Mouse (Mus musculus): ENCODE measurements around the gene Sorcs1. TPM values are rescaled to one million over a fixed set of nuclear protein-coding genes. Genes with fewer than 3 reads are reported as not detected.

Gene Sorcs1
- polyA plus RNA-seq, 1 experiment from 2014 or later = 10.1 TPM

GRCm38 (mm10) chr19:50527835-50528234, 150.6 kb downstream of the Sorcs1 start:
- no peaks in the 10 kb centered on the region for H3K36me3 ChIP-seq
- no peak overlapping the region for H3K27ac ChIP-seq
- no peaks in the 10 kb centered on the region for H3K9me3 ChIP-seq
- H3K4me2 ChIP-seq (replicated peaks) = no peak overlapping the region
- H3K9ac ChIP-seq (replicated peaks) = no peak overlapping the region
- 86% methylated on average over 3 of the region's 3 CpGs for WGBS
- no peak for ATAC-seq
- H3K27me3 ChIP-seq = no peaks in the 10 kb centered on the region
- peaks cover 8% of the 10 kb centered on the region; the same call in 1 of the 2 replicates for H3K4me1 ChIP-seq (replicated peaks)
- H3K4me3 ChIP-seq (replicated peaks) = no peak overlapping the region

GRCm38 (mm10) chr19:50526094-50526493, 152.4 kb downstream of the Sorcs1 start:
- no peaks in the 10 kb centered on the region for H3K36me3 ChIP-seq
- no peak overlapping the region for H3K4me3 ChIP-seq (replicated peaks)
- H3K4me1 ChIP-seq (replicated peaks) = peaks cover 3% of the 10 kb centered on the region; the same call in 1 of the 2 replicates
- no peaks in the 10 kb centered on the region for H3K9me3 ChIP-seq
- WGBS = 82% methylated on average over 8 of the region's 8 CpGs
- ATAC-seq = no peak
- H3K27me3 ChIP-seq = no peaks in the 10 kb centered on the region
- H3K27ac ChIP-seq = no peak overlapping the region
- H3K9ac ChIP-seq (replicated peaks) = no peak overlapping the region
- H3K4me2 ChIP-seq (replicated peaks) = no peak overlapping the region

DNA sequence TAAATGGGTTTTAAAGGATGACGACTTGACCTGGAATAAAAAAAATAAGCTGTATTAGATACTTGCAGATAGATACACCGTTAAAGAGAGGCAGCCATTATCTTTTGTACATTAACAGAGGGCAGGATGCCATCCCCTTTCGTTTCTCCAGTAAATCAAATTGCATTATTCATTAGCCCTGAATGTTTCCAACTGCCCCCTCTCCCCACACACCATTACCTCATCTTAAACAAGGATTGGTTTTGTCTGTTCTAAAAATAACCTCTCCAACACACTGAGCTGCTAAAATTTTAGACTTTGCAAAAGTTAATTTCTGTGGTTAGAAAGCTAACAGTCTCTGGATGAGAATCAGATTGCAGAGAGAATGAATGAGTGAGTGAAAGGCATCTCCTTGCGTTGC, 156.5 kb downstream of the Sorcs1 start:
- WGBS = 70% methylated on average over 4 of the region's 4 CpGs
- peaks cover 3% of the 10 kb centered on the region; the same call in 1 of the 2 replicates for H3K4me1 ChIP-seq (replicated peaks)
- H3K4me2 ChIP-seq (replicated peaks) = no peak overlapping the region
- no peak overlapping the region for H3K27ac ChIP-seq
- no peak overlapping the region for H3K4me3 ChIP-seq (replicated peaks)
- H3K9me3 ChIP-seq = no peaks in the 10 kb centered on the region
- ATAC-seq = no peak
- no peak overlapping the region for H3K9ac ChIP-seq (replicated peaks)
- no peaks in the 10 kb centered on the region for H3K36me3 ChIP-seq
- H3K27me3 ChIP-seq = no peaks in the 10 kb centered on the region

DNA sequence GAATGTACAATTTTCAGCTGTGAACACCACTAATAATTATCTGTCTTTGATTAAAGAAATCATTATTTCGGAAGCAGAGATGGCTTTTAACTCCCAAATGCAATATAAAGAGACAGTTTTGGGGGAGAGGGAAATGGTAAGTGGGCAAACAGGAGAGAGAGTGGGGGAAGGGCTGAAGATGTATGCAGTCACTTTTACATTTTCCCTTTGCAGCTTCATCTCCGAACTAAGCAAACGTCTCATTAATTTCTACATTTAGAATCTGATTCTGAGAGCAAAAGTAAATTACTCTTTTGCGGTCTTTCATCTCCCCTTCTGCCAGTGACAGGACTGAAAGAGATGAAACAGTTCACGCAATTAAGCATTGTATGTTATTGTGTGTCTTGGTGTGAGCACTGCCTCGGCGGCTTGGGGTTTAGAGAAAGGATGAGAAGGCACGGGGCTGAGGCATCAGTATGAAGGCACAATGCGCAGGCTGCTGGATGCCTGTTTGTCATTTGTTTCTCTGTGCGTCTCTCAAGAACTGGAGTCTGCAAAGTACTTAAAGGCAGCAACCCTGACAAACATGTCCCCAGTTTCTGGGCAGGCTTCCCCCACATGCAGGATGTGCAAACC, 163.3 kb downstream of the Sorcs1 start:
- WGBS = 41% methylated on average over 10 of the region's 10 CpGs
- Histone ChIP-seq H3K4me3 (replicated peaks) (no peak overlapping the region), H3K36me3 (no peaks in the 10 kb centered on the region), H3K9me3 (no peaks in the 10 kb centered on the region), H3K9ac (replicated peaks) (0 out of 2 replicates have a peak overlapping the region, but pooled peaks have one; percentile 49), H3K4me1 (replicated peaks) (peaks cover 14% of the 10 kb centered on the region), H3K27me3 (no peaks in the 10 kb centered on the region), H3K4me2 (replicated peaks) (peak overlapping the region; percentile 32), H3K27ac (peak overlapping the region; percentile 51)
- peak; percentile 68 for ATAC-seq

DNA sequence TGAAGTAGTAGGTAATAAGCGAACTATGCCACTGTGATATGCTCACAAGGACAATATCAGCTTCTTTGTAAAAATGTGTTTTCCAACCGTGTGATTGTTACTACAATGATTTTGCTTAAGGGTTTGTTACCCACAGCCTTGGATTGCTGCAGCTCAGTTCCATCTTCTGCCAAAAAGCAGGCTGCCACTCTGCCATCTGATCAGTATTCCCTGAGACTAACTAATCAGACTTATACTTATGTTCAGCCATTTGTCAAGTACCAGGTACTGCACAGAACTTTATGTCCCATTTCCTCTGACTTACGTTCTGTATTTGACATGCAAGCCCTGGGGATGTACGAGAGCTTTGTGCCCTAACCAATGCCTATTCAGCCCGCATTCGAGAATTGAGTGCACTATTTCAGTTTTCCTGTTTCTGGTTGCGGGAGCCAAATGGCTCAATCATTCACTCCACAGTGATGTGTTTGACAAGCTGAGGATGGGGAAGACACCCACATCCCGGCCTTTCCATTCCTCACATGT, 164.1 kb downstream of the Sorcs1 start:
- H3K36me3 ChIP-seq = no peaks in the 10 kb centered on the region
- no peaks in the 10 kb centered on the region for H3K9me3 ChIP-seq
- no peak overlapping the region for H3K9ac ChIP-seq (replicated peaks)
- H3K27ac ChIP-seq = peak overlapping the region; percentile 51
- H3K4me2 ChIP-seq (replicated peaks) = no peak overlapping the region
- peaks cover 14% of the 10 kb centered on the region for H3K4me1 ChIP-seq (replicated peaks)
- ATAC-seq = no peak
- H3K27me3 ChIP-seq = no peaks in the 10 kb centered on the region
- H3K4me3 ChIP-seq (replicated peaks) = no peak overlapping the region
- 71% methylated on average over 8 of the region's 8 CpGs for WGBS

DNA sequence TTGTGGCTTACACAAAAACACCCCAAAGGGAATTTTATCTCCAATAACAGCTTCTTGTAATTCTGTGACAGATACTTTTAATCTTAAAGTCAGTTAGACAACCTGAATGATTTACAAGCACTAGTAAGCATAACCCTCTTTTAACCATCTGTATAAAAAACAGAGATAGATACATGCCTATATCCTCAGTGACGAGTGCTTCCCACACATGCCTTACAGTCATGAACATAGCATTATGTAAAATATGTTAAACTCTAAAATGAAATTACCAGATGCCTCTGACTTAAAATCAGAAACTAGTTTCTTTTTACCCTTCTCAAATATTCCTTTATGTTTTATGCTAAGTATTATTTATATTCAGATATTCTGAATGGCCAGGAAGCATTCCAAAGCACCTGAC, 175.6 kb downstream of the Sorcs1 start:
- H3K9ac ChIP-seq (replicated peaks) = no peak overlapping the region

GRCm38 (mm10) chr19:50491121-50491520, 187.3 kb downstream of the Sorcs1 start:
- no peak for ATAC-seq

More for the DNA sequence above, 175.6 kb downstream of the Sorcs1 start:
- Histone ChIP-seq H3K27me3 (no peaks in the 10 kb centered on the region), H3K4me3 (replicated peaks) (no peak overlapping the region), H3K36me3 (no peaks in the 10 kb centered on the region), H3K27ac (no peak overlapping the region), H3K4me1 (replicated peaks) (no peaks in the 10 kb centered on the region), H3K4me2 (replicated peaks) (no peak overlapping the region), H3K9me3 (no peaks in the 10 kb centered on the region)
- no peak for ATAC-seq
- WGBS = 91% methylated on average over 1 of the region's 1 CpGs

GRCm38 (mm10) chr19:50490721-50491120, 187.7 kb downstream of the Sorcs1 start:
- Histone ChIP-seq H3K27ac (0 out of 2 replicates have a peak overlapping the region, but pooled peaks have one; percentile 19), H3K4me1 (replicated peaks) (peaks cover 30% of the 10 kb centered on the region), H3K4me3 (replicated peaks) (no peak overlapping the region), H3K4me2 (replicated peaks) (no peak overlapping the region), H3K9me3 (no peaks in the 10 kb centered on the region), H3K9ac (replicated peaks) (no peak overlapping the region), H3K27me3 (no peaks in the 10 kb centered on the region), H3K36me3 (no peaks in the 10 kb centered on the region)
- ATAC-seq = no peak
- WGBS = 57% methylated on average over 2 of the region's 2 CpGs

More at GRCm38 (mm10) chr19:50491121-50491520, 187.3 kb downstream of the Sorcs1 start:
- no peak overlapping the region for H3K4me3 ChIP-seq (replicated peaks)
- no peaks in the 10 kb centered on the region for H3K27me3 ChIP-seq
- no peaks in the 10 kb centered on the region for H3K36me3 ChIP-seq
- 93% methylated on average over 3 of the region's 3 CpGs for WGBS
- no peak overlapping the region for H3K9ac ChIP-seq (replicated peaks)
- H3K9me3 ChIP-seq = no peaks in the 10 kb centered on the region
- H3K4me1 ChIP-seq (replicated peaks) = peaks cover 30% of the 10 kb centered on the region
- H3K4me2 ChIP-seq (replicated peaks) = no peak overlapping the region
- H3K27ac ChIP-seq = no peak overlapping the region

DNA sequence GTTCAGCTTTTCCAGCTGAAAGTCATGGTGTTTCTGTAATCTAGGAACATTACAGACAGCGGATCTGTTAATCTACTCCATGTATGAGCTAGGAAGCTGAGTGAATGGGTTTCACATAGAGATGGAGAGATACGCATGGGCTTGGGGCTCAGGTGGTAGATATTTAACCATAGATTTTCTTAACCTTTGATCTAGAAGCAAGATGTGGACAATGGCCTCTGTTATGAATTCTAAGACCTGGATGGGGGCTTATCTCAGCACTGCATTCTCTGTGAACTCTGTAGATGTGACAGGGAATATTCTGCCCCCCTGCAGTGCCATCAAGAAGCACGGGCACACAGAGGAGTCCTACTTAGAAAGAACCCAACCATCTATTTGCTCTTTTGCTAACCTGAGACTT, 188.7 kb downstream of the Sorcs1 start:
- no peaks in the 10 kb centered on the region for H3K36me3 ChIP-seq
- no peak for ATAC-seq
- H3K4me3 ChIP-seq (replicated peaks) = no peak overlapping the region
- H3K9ac ChIP-seq (replicated peaks) = no peak overlapping the region
- WGBS = 71% methylated on average over 3 of the region's 3 CpGs
- H3K27me3 ChIP-seq = no peaks in the 10 kb centered on the region
- H3K4me2 ChIP-seq (replicated peaks) = no peak overlapping the region
- peaks cover 30% of the 10 kb centered on the region for H3K4me1 ChIP-seq (replicated peaks)
- H3K27ac ChIP-seq = no peak overlapping the region
- no peaks in the 10 kb centered on the region for H3K9me3 ChIP-seq

GRCm38 (mm10) chr19:50488421-50488820, 190.0 kb downstream of the Sorcs1 start:
- ATAC-seq = no peak
- 14% methylated on average over 6 of the region's 6 CpGs for WGBS
- H3K9me3 ChIP-seq = no peaks in the 10 kb centered on the region
- no peaks in the 10 kb centered on the region for H3K27me3 ChIP-seq
- H3K4me2 ChIP-seq (replicated peaks) = peak overlapping the region; percentile 41
- 0 out of 2 replicates have a peak overlapping the region, but pooled peaks have one; percentile 35 for H3K27ac ChIP-seq
- H3K9ac ChIP-seq (replicated peaks) = no peak overlapping the region
- H3K4me1 ChIP-seq (replicated peaks) = peaks cover 35% of the 10 kb centered on the region
- no peaks in the 10 kb centered on the region for H3K36me3 ChIP-seq
- no peak overlapping the region for H3K4me3 ChIP-seq (replicated peaks)

- Histone ChIP-seq H3K27me3 (no peaks in the 10 kb centered on the region), H3K4me2 (replicated peaks) (peak overlapping the region; percentile 41), H3K9ac (replicated peaks) (no peak overlapping the region), H3K36me3 (no peaks in the 10 kb centered on the region), H3K4me3 (replicated peaks) (peak overlapping the region; percentile 0; the same call in 1 of the 2 replicates), H3K9me3 (no peaks in the 10 kb centered on the region), H3K4me1 (replicated peaks) (peaks cover 36% of the 10 kb centered on the region), H3K27ac (peak overlapping the region; percentile 35; the same call in 1 of the 2 replicates)
- 10% methylated on average over 11 of the region's 11 CpGs for WGBS
- ATAC-seq = peak; percentile 84
These were observed 190.7 kb downstream of the Sorcs1 start for GRCm38 (mm10) chr19:50487768-50488167.

DNA sequence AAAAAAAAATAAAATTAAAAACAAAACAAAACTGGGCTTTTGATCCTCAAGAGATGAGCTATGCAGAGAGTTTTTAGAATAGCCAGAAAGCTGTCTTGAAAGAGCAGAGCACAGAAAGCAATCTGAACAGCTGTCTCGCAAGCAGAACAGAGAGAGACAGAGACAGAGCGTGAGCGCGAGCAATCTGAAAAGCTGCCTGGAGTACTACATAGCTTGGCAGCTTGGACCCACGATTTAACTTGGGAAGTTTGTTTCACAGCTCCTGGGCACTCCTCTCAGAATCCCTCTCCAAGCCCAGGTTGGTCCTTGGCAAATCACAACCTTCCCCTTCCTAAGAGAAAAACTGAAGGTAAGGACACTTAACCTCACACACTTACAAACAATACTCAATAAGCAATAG, 192.1 kb downstream of the Sorcs1 start:
- Histone ChIP-seq H3K36me3 (no peaks in the 10 kb centered on the region), H3K27ac (no peak overlapping the region), H3K27me3 (0 out of 2 replicates have a peak, but pooled peaks cover 3% of the 10 kb centered on the region), H3K4me1 (replicated peaks) (peaks cover 36% of the 10 kb centered on the region), H3K9me3 (no peaks in the 10 kb centered on the region), H3K9ac (replicated peaks) (no peak overlapping the region), H3K4me2 (replicated peaks) (no peak overlapping the region), H3K4me3 (replicated peaks) (no peak overlapping the region)
- WGBS = 83% methylated on average over 5 of the region's 5 CpGs
- ATAC-seq = no peak

All from midbrain, embryonic 13.5 days (tissue).